Mouse (Mus musculus) heart, postnatal 10 days (tissue): ENCODE measurements around the gene Ptprk. TPM values are rescaled to one million over a fixed set of nuclear protein-coding genes. Genes with fewer than 3 reads are reported as not detected.

Source experiments
- DNase-seq, 2 experiments: peaks; one replicate each; pipeline ENCODE4 v3.0.0; 2021
- intact Hi-C: fragments of 180-260 bp; cut with DNase I; formaldehyde crosslinking; loops from one replicate; pipeline ENCODE4 v1.15.1; 2025
- microRNA-seq, 2 experiments: library from miRNA; unstranded; fragments of <30 nt; microRNA quantifications; one replicate each; pipeline ENCODE4 v1.2.0; 2022
- total RNA-seq, 2 experiments: library from RNA; stranded (reverse); gene quantifications; 2 replicates each; pipeline ENCODE4 v1.2.3; 2021

The Ptprk gene
- total RNA-seq, 2 experiments from 2014 or later: 45.4 to 50.1 TPM

DNA sequence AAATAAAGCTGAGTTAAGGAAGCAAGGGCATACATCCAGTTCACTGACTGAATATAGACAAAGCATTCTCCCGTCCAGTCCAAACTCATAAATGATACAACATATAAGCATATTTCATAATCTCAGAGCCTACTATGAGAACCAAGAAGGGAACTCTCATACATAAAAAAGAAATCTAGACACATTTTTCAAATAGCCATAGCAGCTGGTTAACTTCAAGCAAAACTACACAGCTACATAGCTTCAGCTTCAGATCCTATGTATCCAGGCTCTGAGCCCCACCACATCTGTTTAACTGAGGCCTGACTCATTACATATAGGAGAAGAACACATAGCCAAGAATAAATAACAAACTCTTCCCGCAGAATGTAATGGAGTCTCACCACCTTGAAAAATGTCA is 539.8 kb downstream of the Ptprk start:
- intact Hi-C loops: no loop called here
- no peak for DNase-seq

DNA sequence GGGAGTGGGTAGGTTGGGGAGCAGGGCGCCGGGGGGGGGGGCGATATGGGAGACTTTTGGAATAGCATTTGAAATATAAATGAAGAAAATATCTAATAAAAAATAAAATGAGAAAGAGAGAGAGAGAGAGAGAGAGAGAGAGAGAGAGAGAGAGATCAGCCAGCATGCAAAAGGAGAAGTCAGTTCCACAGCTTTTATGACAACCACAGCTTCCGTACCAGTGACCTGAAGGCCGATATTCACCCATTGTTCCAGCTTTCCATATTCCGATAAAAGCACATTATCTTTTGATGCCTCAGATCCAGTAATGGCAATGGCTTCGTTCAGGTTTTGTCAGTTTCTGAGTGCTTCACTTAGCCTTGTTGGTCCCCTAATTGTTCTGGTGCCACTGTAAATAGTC is 542.6 kb downstream of the Ptprk start:
- no peak for DNase-seq
- intact Hi-C loops: no loop called here

DNA sequence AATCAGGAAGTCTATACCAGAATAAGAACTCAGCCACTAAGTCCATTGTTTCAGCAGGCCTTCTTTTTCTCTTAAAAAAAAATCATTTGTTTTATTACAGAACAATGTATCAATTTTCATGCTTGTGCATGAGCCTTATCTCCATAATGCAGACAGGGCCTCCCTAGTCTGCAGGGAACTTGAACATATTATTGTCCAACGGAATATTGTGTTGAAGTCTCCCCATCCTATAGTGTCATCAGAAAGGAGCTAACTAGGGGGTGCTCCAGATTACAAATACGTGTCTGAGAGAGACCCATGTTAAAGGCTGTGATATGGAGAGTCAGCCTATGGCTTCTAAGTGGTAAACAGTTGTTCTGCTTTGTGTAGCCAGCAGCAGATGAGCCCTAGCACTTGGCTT is 543.4 kb downstream of the Ptprk start:
- intact Hi-C loops: no loop called here
- no peak for DNase-seq

DNA sequence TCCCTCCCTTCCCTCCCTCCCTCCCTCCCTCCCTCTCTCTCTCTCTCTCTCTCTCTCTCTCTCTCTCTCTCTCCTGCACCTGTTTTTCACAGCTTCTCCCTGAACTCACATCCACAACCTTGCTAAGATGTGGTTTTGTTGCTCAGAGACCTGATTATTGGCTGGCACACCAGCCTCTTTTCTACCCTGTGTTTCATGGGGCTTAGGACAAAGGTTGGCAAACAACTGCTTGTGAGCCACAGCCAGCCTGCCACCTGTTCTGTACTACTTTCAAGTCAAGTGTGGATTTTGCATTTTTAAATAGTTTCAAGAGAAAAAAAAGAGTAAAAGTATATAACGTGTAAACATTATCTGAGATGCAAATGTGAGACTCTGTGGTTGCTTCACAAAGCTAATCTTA is 544.8 kb downstream of the Ptprk start:
- intact Hi-C loops: no loop called here
- DNase-seq: no peak

DNA sequence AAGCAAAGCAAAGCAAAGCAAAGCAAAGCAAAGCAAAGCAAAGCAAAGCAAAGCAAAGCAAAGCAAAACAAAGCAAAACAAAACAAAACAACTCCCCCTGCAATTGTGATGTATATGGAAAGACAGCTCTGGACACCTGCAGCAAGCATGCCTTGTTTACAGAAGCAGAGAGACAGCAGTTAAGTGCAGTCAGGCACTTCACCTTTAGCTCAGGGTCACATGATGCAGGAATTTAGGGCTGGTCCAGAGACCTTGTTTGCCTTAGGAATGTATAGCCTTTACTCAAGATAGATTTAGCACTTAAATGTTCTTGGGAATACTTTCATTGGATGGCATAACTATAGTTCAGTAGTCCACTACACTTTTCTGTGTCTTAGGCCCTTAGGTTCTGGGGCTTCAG is 561.5 kb downstream of the Ptprk start:
- DNase-seq: no peak
- intact Hi-C loops: no loop called here

DNA sequence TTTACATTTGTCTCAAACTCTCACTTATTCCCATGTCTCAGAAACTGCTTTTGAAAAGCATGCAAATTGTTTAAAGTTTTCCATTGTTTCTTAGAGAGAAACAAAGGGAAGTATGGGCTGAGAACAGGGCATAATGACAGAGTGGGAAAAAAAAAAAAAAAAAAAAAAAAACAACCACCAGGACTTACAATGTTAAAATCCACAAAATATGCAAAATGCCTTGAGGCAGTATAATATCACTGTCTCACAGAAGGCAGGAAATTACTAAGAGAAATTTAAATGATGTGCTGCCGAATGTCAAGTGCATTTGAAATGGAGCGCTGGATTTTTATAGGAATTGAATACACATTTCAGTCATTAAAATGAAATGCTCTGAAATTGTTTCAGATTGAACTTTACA is 567.3 kb downstream of the Ptprk start:
- no peak for DNase-seq
- intact Hi-C loops: no loop called here

Small RNAs within 50 kb of the gene (microRNA-seq; reads per million reads assigned to microRNA genes)
- gene Gm22370: 0 reads per million in 2 experiments
